Mouse (Mus musculus) adrenal gland, adult (tissue): Measurements from ENCODE around the gene Asb10.

Experiments
- DNase-seq, 2 experiments: peaks; one replicate each; pipeline ENCODE4 v3.0.0; 2022 to 2023; ENCODE audit warnings: low spot score in 1 of 2; ENCODE audit not compliant: inconsistent age in 2 of 2

Gene Asb10

GRCm38 (mm10) chr5:24536511-24536910 is 4.3 kb downstream of the Asb10 start:
- DNase-seq, result peak in 1 of 2 experiments; percentile 83

- DNase-seq, result peak in 1 of 2 experiments; percentile 47
These were observed 5.0 kb downstream of the Asb10 start for GRCm38 (mm10) chr5:24535731-24536130.

- DNase-seq, result peak in 1 of 2 experiments; percentile 60
These were observed 6.5 kb downstream of the Asb10 start for GRCm38 (mm10) chr5:24534292-24534691.

GRCm38 (mm10) chr5:24533391-24533790 is 7.4 kb downstream of the Asb10 start:
- no peak for DNase-seq

- peak; percentile 91 to 98 for DNase-seq
These were observed 10.6 kb downstream of the Asb10 start for GRCm38 (mm10) chr5:24530042-24530689.

GRCm38 (mm10) chr5:24527780-24528179 is 13.0 kb downstream of the Asb10 start:
- no peak for DNase-seq

- peak in 1 of 2 experiments; percentile 49 for DNase-seq
These were observed 13.9 kb downstream of the Asb10 start, which contains the start of gene Gbx1 for GRCm38 (mm10) chr5:24526889-24527230. Gene Gbx1, minus strand, starts transcription at chr5:24527202.

GRCm38 (mm10) chr5:24526190-24526888 is 14.4 kb downstream of the Asb10 start:
- DNase-seq, result peak in 1 of 2 experiments; percentile 45

GRCm38 (mm10) chr5:24525360-24526189 is 15.2 kb downstream of the Asb10 start:
- DNase-seq, result peak in 1 of 2 experiments; percentile 53

GRCm38 (mm10) chr5:24524522-24524921 is 16.3 kb downstream of the Asb10 start:
- no peak for DNase-seq

- DNase-seq, result no peak
These were observed 17.0 kb downstream of the Asb10 start for GRCm38 (mm10) chr5:24523806-24524205.

- no peak for DNase-seq
These were observed 19.4 kb downstream of the Asb10 start for GRCm38 (mm10) chr5:24521366-24521765.

- DNase-seq, result no peak
These were observed 28.5 kb downstream of the Asb10 start for GRCm38 (mm10) chr5:24512271-24512670.

GRCm38 (mm10) chr5:24510635-24511034 is 30.1 kb downstream of the Asb10 start:
- DNase-seq, result peak; percentile 52 to 86

- DNase-seq, result no peak
These were observed 32.4 kb downstream of the Asb10 start for GRCm38 (mm10) chr5:24508406-24508805.

- DNase-seq, result no peak
These were observed 35.3 kb downstream of the Asb10 start for GRCm38 (mm10) chr5:24505513-24505912.

GRCm38 (mm10) chr5:24502786-24503185 is 38.0 kb downstream of the Asb10 start:
- DNase-seq, result no peak

- no peak for DNase-seq
These were observed 39.9 kb downstream of the Asb10 start for GRCm38 (mm10) chr5:24500851-24501250.

GRCm38 (mm10) chr5:24499113-24499512 is 41.7 kb downstream of the Asb10 start:
- DNase-seq, result no peak

- DNase-seq, result no peak
These were observed 43.3 kb downstream of the Asb10 start for GRCm38 (mm10) chr5:24497526-24497925.

- no peak for DNase-seq
These were observed 44.0 kb downstream of the Asb10 start for GRCm38 (mm10) chr5:24496756-24497155.

GRCm38 (mm10) chr5:24495019-24495418 is 45.8 kb downstream of the Asb10 start:
- no peak for DNase-seq
